Mouse (Mus musculus) left cerebral cortex, postnatal 25 days (tissue): ENCODE results near the gene Nop2. TPM values are rescaled to one million over a fixed set of nuclear protein-coding genes. Genes with fewer than 3 reads are reported as not detected.

Experiments
- DNase-seq, 2 experiments: peaks; one replicate each; pipeline ENCODE4 v3.0.0; 2022; ENCODE audit warnings: low spot score in 2 of 2, mixed read lengths in 1 of 2
- intact Hi-C: fragments of 180-260 bp; cut with DNase I; formaldehyde crosslinking; loops from one replicate; pipeline ENCODE4 v1.15.1; 2025
- total RNA-seq, 2 experiments: library from RNA; stranded (reverse); gene quantifications; 2 replicates each; pipeline ENCODE4 v1.2.3; 2021

Nop2 gene
- total RNA-seq, 2 experiments from 2014 or later: 27.1 to 28.0 TPM

GRCm38 (mm10) chr6:125101444-125101843 is 30.3 kb upstream of the Nop2 start:
- intact Hi-C loops: no loop called here

GRCm38 (mm10) chr6:125104223-125104622 is 27.5 kb upstream of the Nop2 start:
- intact Hi-C loops: no loop called here
- DNase-seq: no peak

More at GRCm38 (mm10) chr6:125101444-125101843, 30.3 kb upstream of the Nop2 start:
- no peak for DNase-seq

GRCm38 (mm10) chr6:125107705-125108104 is 24.0 kb upstream of the Nop2 start:
- no peak for DNase-seq
- intact Hi-C loops: no loop called here

- intact Hi-C loops: no loop called here
- DNase-seq: no peak
Measured at GRCm38 (mm10) chr6:125109371-125109770, 22.3 kb upstream of the Nop2 start.

GRCm38 (mm10) chr6:125110927-125111326 is 20.8 kb upstream of the Nop2 start:
- intact Hi-C loops: no loop called here
- peak in 1 of 2 experiments; percentile 55 for DNase-seq

GRCm38 (mm10) chr6:125112553-125112952 is 19.2 kb upstream of the Nop2 start:
- intact Hi-C loops: loop anchor here (2.0 kb wide), 1 partner anchor 16 kb away; no protein-coding TSS in a partner anchor
- no peak for DNase-seq

GRCm38 (mm10) chr6:125119387-125119786 is 12.3 kb upstream of the Nop2 start:
- no peak for DNase-seq
- intact Hi-C loops: no loop called here

- intact Hi-C loops: loop anchor here (2.0 kb wide), 1 partner anchor 16 kb away; no protein-coding TSS in a partner anchor
- DNase-seq: no peak
Measured at GRCm38 (mm10) chr6:125128724-125129123, 3.0 kb upstream of the Nop2 start.

- no peak for DNase-seq
- intact Hi-C loops: loop anchor here (2.0 kb wide), 1 partner anchor 17 kb away; no protein-coding TSS in a partner anchor
Measured at GRCm38 (mm10) chr6:125129710-125130402, 1.9 kb upstream of the Nop2 start.

- no peak for DNase-seq
- intact Hi-C loops: no loop called here
Measured at GRCm38 (mm10) chr6:125132470-125132869, 761 bp downstream of the Nop2 start.

- intact Hi-C loops: no loop called here
Measured at GRCm38 (mm10) chr6:125137002-125137671, 5.4 kb downstream of the Nop2 start.

GRCm38 (mm10) chr6:125139747-125140146 is 8.0 kb downstream of the Nop2 start:
- intact Hi-C loops: no loop called here
- DNase-seq: no peak

More at GRCm38 (mm10) chr6:125137002-125137671, 5.4 kb downstream of the Nop2 start:
- DNase-seq: peak; percentile 57

GRCm38 (mm10) chr6:125142436-125142835 is 10.7 kb downstream of the Nop2 start:
- intact Hi-C loops: no loop called here
- no peak for DNase-seq

GRCm38 (mm10) chr6:125143128-125143527 is 11.4 kb downstream of the Nop2 start:
- no peak for DNase-seq
- intact Hi-C loops: no loop called here

- no peak for DNase-seq
Measured at GRCm38 (mm10) chr6:125143904-125144303, 12.2 kb downstream of the Nop2 start.

GRCm38 (mm10) chr6:125145001-125145400 is 13.3 kb downstream of the Nop2 start, which contains the start of gene Iffo1:
TSS of gene Iffo1 (plus strand) at chr6:125145241.
- peak; percentile 92 to 97 for DNase-seq
- intact Hi-C loops: loop anchor here (5.0 kb wide), 2 partner anchors 72 to 127 kb away; partner anchors contain the start of gene Vamp1

More at GRCm38 (mm10) chr6:125143904-125144303, 12.2 kb downstream of the Nop2 start:
- intact Hi-C loops: no loop called here

GRCm38 (mm10) chr6:125145479-125145951 is 13.8 kb downstream of the Nop2 start:
- intact Hi-C loops: loop anchor here (5.0 kb wide), 2 partner anchors 72 to 127 kb away; partner anchors contain the start of gene Vamp1
- DNase-seq: peak; percentile 41 to 53

GRCm38 (mm10) chr6:125146148-125146547 is 14.4 kb downstream of the Nop2 start:
- intact Hi-C loops: loop anchor here (5.0 kb wide), 2 partner anchors 71 to 126 kb away; partner anchors contain the start of gene Vamp1
- peak; percentile 31 to 68 for DNase-seq

- DNase-seq: peak; percentile 53 to 65
- intact Hi-C loops: loop anchor here (5.0 kb wide), 2 partner anchors 71 to 126 kb away; partner anchors contain the start of gene Vamp1
Measured at GRCm38 (mm10) chr6:125146797-125147196, 15.1 kb downstream of the Nop2 start.

- peak in 1 of 2 experiments; percentile 39 for DNase-seq
- intact Hi-C loops: loop anchor here (5.0 kb wide), 2 partner anchors 70 to 125 kb away; partner anchors contain the start of gene Vamp1
Measured at GRCm38 (mm10) chr6:125147329-125147728, 15.6 kb downstream of the Nop2 start.
